Mouse (Mus musculus): Measurements from ENCODE around the gene Opcml. TPM values are rescaled to one million over a fixed set of nuclear protein-coding genes. Genes with fewer than 3 reads are reported as not detected.

Gene Opcml
- total RNA-seq, 2 experiments from 2014 or later = 1.0 to 1.5 TPM

DNA sequence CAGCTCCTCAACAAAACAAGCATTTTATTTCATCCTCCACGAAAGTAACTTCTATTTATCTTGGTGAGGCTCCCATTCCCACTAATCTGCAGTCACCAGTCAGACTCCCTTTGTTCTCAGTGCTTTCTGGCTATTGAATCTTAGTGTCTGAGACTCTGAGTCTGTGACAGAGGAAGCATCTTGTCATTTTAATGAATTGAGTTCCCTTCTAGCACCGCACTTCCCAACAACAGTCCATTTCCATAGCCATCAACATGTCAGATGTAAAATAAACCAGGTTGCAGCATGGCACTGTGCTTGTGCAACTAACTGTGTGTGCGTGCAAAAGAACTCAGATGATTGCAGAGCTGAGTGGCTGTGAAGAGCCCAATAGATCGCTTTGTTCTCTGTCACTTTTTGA is 680.9 kb downstream of the Opcml start:
- Histone ChIP-seq H3K4me3 (no peak overlapping the region), H3K27ac (no peak overlapping the region)
- no peak for DNase-seq
- intact Hi-C loops (cut with DNase I) = no loop called here
- no peak for TF ChIP-seq CTCF (IDR thresholded peaks at IDR 0.05)

DNA sequence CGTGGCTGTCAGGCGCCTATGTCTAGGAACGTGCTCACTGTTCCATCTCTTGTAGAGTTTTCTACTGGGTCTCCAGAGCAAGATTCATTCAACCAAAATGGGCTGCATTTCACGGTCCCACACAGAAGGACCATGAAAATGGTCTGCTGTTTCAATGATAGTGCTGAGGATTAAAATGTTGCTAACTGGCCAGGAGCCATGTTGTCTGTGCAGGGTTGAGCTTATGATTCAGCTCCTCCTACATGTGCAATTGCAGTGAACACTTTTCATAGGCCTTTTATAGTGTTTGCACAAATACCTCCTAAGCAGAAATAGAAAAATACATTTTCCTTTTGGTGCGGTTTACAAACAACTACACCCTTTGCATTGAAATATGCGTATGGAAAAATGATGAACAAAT is 684.0 kb downstream of the Opcml start:
- H3K27ac ChIP-seq = no peak overlapping the region
- no peak overlapping the region for H3K4me3 ChIP-seq
- no peak for DNase-seq
- TF ChIP-seq CTCF (IDR thresholded peaks at IDR 0.05) = no peak
- intact Hi-C loops (cut with DNase I) = no loop called here

GRCm38 (mm10) chr9:28481261-28481660 is 690.7 kb downstream of the Opcml start:
- Histone ChIP-seq H3K4me3 (no peak overlapping the region), H3K27ac (no peak overlapping the region)
- intact Hi-C loops (cut with DNase I) = no loop called here
- TF ChIP-seq CTCF (IDR thresholded peaks at IDR 0.05) = no peak
- no peak for DNase-seq

DNA sequence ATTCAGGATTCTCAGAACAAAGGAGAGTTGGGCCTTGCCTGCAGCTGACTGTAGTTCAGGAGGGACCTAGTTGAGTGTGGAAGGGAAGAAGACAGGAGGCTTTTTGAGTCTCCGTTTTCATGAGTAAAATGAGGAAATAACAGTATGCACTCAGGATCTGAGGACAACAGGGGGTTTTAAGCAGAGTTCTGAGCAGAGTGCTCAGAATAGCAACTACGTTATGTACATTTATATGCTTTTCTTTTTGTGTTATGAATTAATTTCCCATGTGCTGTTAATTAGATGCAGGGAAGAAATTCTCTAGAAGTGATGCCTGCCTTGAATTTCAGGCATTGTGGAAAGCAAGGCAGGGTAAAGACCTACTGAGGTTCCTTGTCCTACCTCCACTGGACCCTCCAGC is 697.9 kb downstream of the Opcml start:
- no peak overlapping the region for H3K27ac ChIP-seq
- intact Hi-C loops (cut with DNase I) = no loop called here
- no peak for DNase-seq
- H3K4me3 ChIP-seq = no peak overlapping the region
- TF ChIP-seq CTCF (IDR thresholded peaks at IDR 0.05) = no peak

DNA sequence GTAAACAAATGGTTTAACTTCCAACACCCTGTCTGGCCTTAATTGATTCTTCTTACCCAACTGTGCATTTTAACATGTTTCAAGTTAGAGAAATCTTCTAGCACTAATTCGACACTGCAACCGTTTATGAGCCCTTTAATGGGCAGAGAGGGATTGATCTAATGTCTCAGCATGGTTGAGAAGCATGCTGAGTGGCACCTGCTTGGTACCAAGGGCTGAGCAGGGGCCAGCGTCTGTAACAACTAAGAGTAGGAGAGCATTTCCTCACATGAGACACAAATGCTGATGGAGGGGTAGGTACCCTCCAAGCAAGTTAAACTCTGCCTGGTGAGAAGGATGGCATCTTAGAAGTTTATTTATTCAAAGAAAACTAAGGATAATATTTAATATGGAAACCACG is 699.3 kb downstream of the Opcml start:
- DNase-seq = no peak
- no peak overlapping the region for H3K4me3 ChIP-seq
- intact Hi-C loops (cut with DNase I) = no loop called here
- no peak overlapping the region for H3K27ac ChIP-seq
- TF ChIP-seq CTCF (IDR thresholded peaks at IDR 0.05) = no peak

DNA sequence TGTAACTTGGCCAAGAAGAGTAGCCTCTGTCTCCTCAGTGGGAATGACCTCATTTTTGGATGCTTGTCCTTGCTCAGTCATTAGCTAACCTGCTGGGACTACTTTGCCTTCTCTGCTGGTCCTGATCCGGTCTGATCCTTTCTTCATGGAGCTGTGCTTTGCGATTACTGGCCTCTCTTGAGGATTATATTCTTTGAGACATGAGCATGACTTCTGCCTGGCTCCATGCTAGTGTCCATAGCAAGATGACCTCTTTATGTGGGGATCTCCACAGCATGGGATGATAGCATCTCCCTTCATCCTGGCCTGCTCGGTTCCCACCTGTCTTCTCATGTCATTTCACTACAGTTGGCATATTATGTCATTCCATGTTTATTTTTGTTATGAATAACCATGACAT is 699.8 kb downstream of the Opcml start:
- no peak overlapping the region for H3K27ac ChIP-seq
- no peak for DNase-seq
- TF ChIP-seq CTCF (IDR thresholded peaks at IDR 0.05) = no peak
- intact Hi-C loops (cut with DNase I) = no loop called here
- H3K4me3 ChIP-seq = no peak overlapping the region

- intact Hi-C loops (cut with DNase I) = no loop called here
- DNase-seq = no peak
- Histone ChIP-seq H3K4me3 (no peak overlapping the region), H3K27ac (no peak overlapping the region)
- no peak for TF ChIP-seq CTCF (IDR thresholded peaks at IDR 0.05)
Observed at GRCm38 (mm10) chr9:28499841-28500794, 709.5 kb downstream of the Opcml start.

DNA sequence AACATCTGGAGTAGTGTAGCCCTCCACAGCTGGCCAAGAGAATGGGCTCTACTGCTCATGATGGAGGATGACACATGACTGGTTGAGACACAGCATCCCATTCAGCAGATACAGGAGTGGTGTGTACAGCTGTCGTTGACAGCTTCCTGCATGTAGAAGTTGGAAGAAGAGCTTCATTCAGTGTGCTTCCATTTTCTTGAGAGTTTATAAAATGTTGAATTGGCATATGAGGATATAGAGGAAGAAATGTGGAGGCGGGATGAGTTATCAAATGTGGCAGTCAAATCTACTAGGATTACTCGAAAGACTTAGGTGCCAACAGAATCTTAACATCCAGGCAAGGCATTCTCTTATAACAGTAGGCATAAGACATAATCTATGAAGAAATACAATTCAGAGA is 723.3 kb downstream of the Opcml start:
- intact Hi-C loops (cut with DNase I) = no loop called here
- no peak for TF ChIP-seq CTCF (IDR thresholded peaks at IDR 0.05)
- no peak overlapping the region for H3K27ac ChIP-seq

GRCm38 (mm10) chr9:28533191-28533590 is 742.6 kb downstream of the Opcml start:
- Histone ChIP-seq H3K27ac (no peak overlapping the region), H3K4me3 (no peak overlapping the region)
- no peak for DNase-seq
- no peak for TF ChIP-seq CTCF (IDR thresholded peaks at IDR 0.05)
- intact Hi-C loops (cut with DNase I) = no loop called here

More for the DNA sequence above, 723.3 kb downstream of the Opcml start:
- no peak overlapping the region for H3K4me3 ChIP-seq
- DNase-seq = no peak

- H3K27ac ChIP-seq = no peak overlapping the region
- no peak for DNase-seq
- TF ChIP-seq CTCF (IDR thresholded peaks at IDR 0.05) = no peak
- intact Hi-C loops (cut with DNase I) = no loop called here
- no peak overlapping the region for H3K4me3 ChIP-seq
Observed at GRCm38 (mm10) chr9:28535006-28535405, 744.4 kb downstream of the Opcml start.

DNA sequence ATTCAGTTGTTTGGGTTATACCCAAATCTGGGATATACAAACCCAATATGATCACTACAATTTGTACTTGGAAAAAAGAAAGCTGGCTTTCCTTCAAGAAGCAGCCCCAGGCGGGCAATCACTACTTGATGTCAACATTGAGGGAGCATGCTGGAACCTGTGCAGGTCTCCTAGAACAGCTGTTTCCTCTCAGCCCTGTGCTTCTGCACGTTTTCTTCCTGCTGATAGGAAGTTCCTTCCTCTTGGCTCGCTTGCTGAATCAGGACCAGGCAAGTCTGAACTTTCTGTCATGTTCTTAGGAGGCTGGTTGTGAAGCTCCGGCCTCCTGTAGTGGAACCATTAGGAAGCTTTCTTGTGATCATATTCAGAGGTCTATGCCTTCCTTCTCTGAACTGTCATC is 746.1 kb downstream of the Opcml start:
- Histone ChIP-seq H3K4me3 (no peak overlapping the region), H3K27ac (no peak overlapping the region)
- DNase-seq = no peak
- intact Hi-C loops (cut with DNase I) = no loop called here
- no peak for TF ChIP-seq CTCF (IDR thresholded peaks at IDR 0.05)

DNA sequence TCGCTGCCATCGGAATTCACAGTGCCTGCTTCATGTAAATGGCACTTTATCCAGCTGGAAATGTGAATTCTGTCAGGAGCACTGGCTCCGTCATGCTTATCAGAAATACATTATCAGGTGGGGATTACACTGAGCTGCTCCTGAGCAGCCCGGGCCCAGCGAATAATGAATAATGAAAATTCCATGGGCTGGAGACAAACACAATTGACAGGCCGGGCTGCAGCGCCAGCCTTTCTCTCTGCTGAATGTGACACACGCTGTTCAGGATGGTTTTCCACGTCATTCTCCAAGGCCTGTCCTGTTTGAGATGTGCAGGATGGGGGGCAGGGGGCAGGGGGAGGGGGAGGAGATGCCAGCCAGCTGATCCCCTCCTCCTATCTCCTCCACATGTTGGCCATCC is 757.6 kb downstream of the Opcml start:
- Histone ChIP-seq H3K4me3 (no peak overlapping the region), H3K27ac (no peak overlapping the region)
- DNase-seq = no peak
- intact Hi-C loops (cut with DNase I) = no loop called here
- TF ChIP-seq CTCF (IDR thresholded peaks at IDR 0.05) = no peak

DNA sequence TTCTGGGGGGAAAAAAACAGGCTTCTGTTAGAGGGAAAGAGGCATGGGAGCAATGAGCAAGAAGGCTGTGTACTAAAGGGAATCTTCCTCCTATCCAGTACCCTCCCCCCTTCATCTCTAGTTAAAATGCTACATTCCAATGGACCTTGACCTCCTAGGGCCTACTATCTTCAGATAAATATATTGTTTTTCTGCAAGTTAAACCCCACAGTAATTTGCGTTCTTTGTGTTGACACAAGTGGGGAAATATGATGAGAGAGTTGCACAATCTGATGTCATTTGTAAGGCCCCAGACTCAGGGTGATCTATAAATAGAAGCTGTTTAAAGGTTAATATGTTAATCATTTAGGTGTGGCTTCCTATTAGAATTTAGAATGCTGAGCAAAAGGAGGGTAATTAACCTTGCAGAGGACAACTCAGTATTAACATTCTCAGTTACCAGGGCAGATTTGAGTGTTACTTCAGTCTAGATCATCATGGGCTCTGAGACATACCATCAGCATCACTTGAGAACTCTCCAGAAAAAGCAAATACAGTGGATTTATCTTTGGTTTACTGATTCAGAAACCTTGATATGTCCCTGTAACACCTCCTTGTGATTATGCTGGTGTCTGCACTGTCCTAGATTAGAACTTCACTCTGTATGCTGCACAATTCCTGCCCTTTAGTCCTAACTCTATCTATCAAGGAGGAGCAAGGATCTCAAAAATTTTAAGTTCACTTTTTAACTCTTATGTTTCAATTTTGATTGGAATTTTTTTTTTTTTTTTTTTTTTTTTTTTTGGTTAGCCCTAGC is 762.0 kb downstream of the Opcml start:
- intact Hi-C loops (cut with DNase I) = no loop called here
- Histone ChIP-seq H3K4me3 (no peak overlapping the region), H3K27ac (no peak overlapping the region)
- no peak for DNase-seq
- no peak for TF ChIP-seq CTCF (IDR thresholded peaks at IDR 0.05)

Data from gastrocnemius, adult 2 months (tissue).